Comparison of ENCODE assay signal across 7 mouse cellular contexts in genomic region chr2:25877736-25878268, GRCm38 (mm10). TPM values are rescaled to one million over a fixed set of nuclear protein-coding genes. Genes with fewer than 3 reads are reported as not detected.
DNase-seq lines count a peak whose midpoint lies in the region; ATAC-seq and TF ChIP-seq lines count a peak whose summit lies in the region.

No protein-coding gene starts in this region.

- H3K4me2 ChIP-seq in lung, embryonic 14.5 days, result peak overlapping the region; percentile 54
- peak overlapping the region; percentile 37 for H3K4me2 ChIP-seq in intestine, postnatal 0 days (replicated peaks; ENCODE audit: low read depth)

- H3K27ac ChIP-seq in lung, embryonic 14.5 days (ENCODE audit: low read depth), result no peak overlapping the region
- peak overlapping the region; percentile 22 for H3K27ac ChIP-seq in cortical plate, adult 2 months (ENCODE audit: insufficient read depth, low read length)
- no peak overlapping the region for H3K27ac ChIP-seq in intestine, postnatal 0 days (ENCODE audit: low read depth, low read length)
- peak overlapping the region; percentile 73 for H3K27ac ChIP-seq in olfactory bulb, adult 2 months (ENCODE audit: insufficient read depth, low read depth, low read length)

- H3K36me3 ChIP-seq in lung, embryonic 14.5 days (ENCODE audit: insufficient read depth), result no peaks in the 10 kb centered on the region
- no peaks in the 10 kb centered on the region for H3K36me3 ChIP-seq in intestine, postnatal 0 days (ENCODE audit: control insufficient read depth, insufficient read depth)

- peaks cover 31% of the 10 kb centered on the region for H3K27me3 ChIP-seq in lung, embryonic 14.5 days (ENCODE audit: insufficient read depth, low read length)
- H3K27me3 ChIP-seq in intestine, postnatal 0 days (replicated peaks; ENCODE audit: control insufficient read depth, insufficient read depth, low read length), result peaks cover 20% of the 10 kb centered on the region

- no peaks in the 10 kb centered on the region for H3K4me1 ChIP-seq in lung, embryonic 14.5 days (ENCODE audit: insufficient read depth)
- H3K4me1 ChIP-seq in cortical plate, adult 2 months (ENCODE audit: control insufficient read depth, insufficient read depth, low read length), result peaks cover 4% of the 10 kb centered on the region; the same call in 1 of the 2 replicates
- H3K4me1 ChIP-seq in intestine, postnatal 0 days (replicated peaks; ENCODE audit: control insufficient read depth, insufficient read depth, low read length), result no peaks in the 10 kb centered on the region
- peaks cover 25% of the 10 kb centered on the region for H3K4me1 ChIP-seq in olfactory bulb, adult 2 months (ENCODE audit: control insufficient read depth, insufficient read depth, low read length)

- 3% methylated on average over 44 of the region's 49 CpGs for WGBS in lung, embryonic 14.5 days
- 3% methylated on average over 46 of the region's 49 CpGs for WGBS in intestine, postnatal 0 days
- WGBS in olfactory bulb, adult 2 months, result 2% methylated on average over 49 of the region's 49 CpGs

- peak; percentile 60; the same call in 1 of the 2 replicates for TF ChIP-seq POLR2A in cortical plate, adult 2 months (IDR thresholded peaks at IDR 0.05; ENCODE audit: extremely low read depth, insufficient read depth, low read length)
- peak; percentile 66; the same call in 1 of the 2 replicates for TF ChIP-seq POLR2A in olfactory bulb, adult 2 months (IDR thresholded peaks at IDR 0.05; ENCODE audit: insufficient read depth, low read depth, low read length)

- TF ChIP-seq CTCF in lung, embryonic 14.5 days (IDR thresholded peaks at IDR 0.05; ENCODE audit: low read depth), result no peak
- TF ChIP-seq CTCF in cortical plate, adult 2 months (IDR thresholded peaks at IDR 0.05; ENCODE audit: extremely low read depth, insufficient read depth, low read length), result no peak
- TF ChIP-seq CTCF in intestine, postnatal 0 days (IDR thresholded peaks at IDR 0.05; ENCODE audit: low read depth), result no peak
- TF ChIP-seq CTCF in olfactory bulb, adult 2 months (IDR thresholded peaks at IDR 0.05; ENCODE audit: insufficient read depth, low read depth, low read length), result no peak

- no peaks in the 10 kb centered on the region for H3K9me3 ChIP-seq in lung, embryonic 14.5 days (ENCODE audit: low read depth, low read length)
- no peaks in the 10 kb centered on the region for H3K9me3 ChIP-seq in intestine, postnatal 0 days (ENCODE audit: control insufficient read depth)

- peak overlapping the region; percentile 19 for H3K4me3 ChIP-seq in lung, embryonic 14.5 days (ENCODE audit: low read depth, low read length)
- peak overlapping the region; percentile 40 for H3K4me3 ChIP-seq in cortical plate, adult 2 months (ENCODE audit: insufficient read depth, low read length)
- H3K4me3 ChIP-seq in intestine, postnatal 0 days (ENCODE audit: low read depth, low read length), result peak overlapping the region; percentile 11; the same call in 1 of the 2 replicates
- peak overlapping the region; percentile 82 for H3K4me3 ChIP-seq in olfactory bulb, adult 2 months (ENCODE audit: insufficient read depth, low read depth, low read length)

- DNase-seq in lung, embryonic 14.5 days, result no peak
- no peak for DNase-seq in lung, postnatal 36 days
- DNase-seq in urinary bladder, postnatal 25 days (ENCODE audit: low spot score), result no peak
- DNase-seq in urinary bladder, postnatal 36 days (ENCODE audit: low spot score in 2 of 2), result no peak

- H3K9ac ChIP-seq in lung, embryonic 14.5 days, result no peak overlapping the region
- H3K9ac ChIP-seq in intestine, postnatal 0 days (ENCODE audit: low read depth, low read length), result 0 out of 2 replicates have a peak overlapping the region, but pooled peaks have one; percentile 3

- no peak for ATAC-seq in lung, embryonic 14.5 days (ENCODE audit: insufficient read depth)
- no peak for ATAC-seq in intestine, postnatal 0 days

RNA-seq across cellular contexts. Expression of gene Kcnt1, which starts 14.3 kb away (rescaled TPM):
- polyA plus RNA-seq in lung, embryonic 14.5 days (2014; fragmentation: Nextera tagmentation; extraction: Ambion mirVana), result 0.14 and 0.22 TPM in 2 replicates
- 191 and 197 TPM in 2 replicates for polyA plus RNA-seq in cortical plate, adult 2 months (2012; rRNA removed)
- 0.18 TPM in 2 replicates for polyA plus RNA-seq in intestine, postnatal 0 days (2015; fragmentation: Nextera tagmentation; extraction: Ambion mirVana)
- 206 and 256 TPM in 2 replicates for polyA plus RNA-seq in olfactory bulb, adult 2 months (2012; ENCODE audit: insufficient read depth, insufficient read length, low replicate concordance, missing spikeins)

RNA-seq across cellular contexts. Expression of gene Sohlh1, which starts 30.8 kb away (rescaled TPM):
- not detected in 2 replicates for polyA plus RNA-seq in lung, embryonic 14.5 days (2014; fragmentation: Nextera tagmentation; extraction: Ambion mirVana)
- 0.08 TPM in 1 of 2 replicates, not detected in the other for polyA plus RNA-seq in cortical plate, adult 2 months (2012; rRNA removed)
- polyA plus RNA-seq in intestine, postnatal 0 days (2015; fragmentation: Nextera tagmentation; extraction: Ambion mirVana), result not detected in 2 replicates
- not detected in 2 replicates for polyA plus RNA-seq in olfactory bulb, adult 2 months (2012; ENCODE audit: insufficient read depth, insufficient read length, low replicate concordance, missing spikeins)

RNA-seq across cellular contexts. Expression of gene Lcn9, which starts 54.8 kb away (rescaled TPM):
- not detected in 2 replicates for polyA plus RNA-seq in lung, embryonic 14.5 days (2014; fragmentation: Nextera tagmentation; extraction: Ambion mirVana)
- not detected in 2 replicates for polyA plus RNA-seq in cortical plate, adult 2 months (2012; rRNA removed)
- polyA plus RNA-seq in intestine, postnatal 0 days (2015; fragmentation: Nextera tagmentation; extraction: Ambion mirVana), result not detected in 2 replicates
- polyA plus RNA-seq in olfactory bulb, adult 2 months (2012; ENCODE audit: insufficient read depth, insufficient read length, low replicate concordance, missing spikeins), result not detected in 2 replicates

Comparison
In these comparisons a context has a peak if more than half of its experiments do, and no peak if none do; other contexts are left out.
1. H3K27ac ChIP-seq: peak in cortical plate, adult 2 months (single experiment) and olfactory bulb, adult 2 months (single experiment); none in lung, embryonic 14.5 days (single experiment) and intestine, postnatal 0 days (single experiment).
2. H3K4me3 ChIP-seq: peak in every context shown above with its lines; median percentile 82 in olfactory bulb, adult 2 months; 40 in cortical plate, adult 2 months; 19 in lung, embryonic 14.5 days; 11 in intestine, postnatal 0 days.
3. RNA of gene Kcnt1, which starts 14.3 kb away (polyA plus RNA-seq): 206 to 256 TPM in olfactory bulb, adult 2 months and 191 to 197 TPM in cortical plate, adult 2 months; 0.14 to 0.22 TPM in lung, embryonic 14.5 days and 0.18 TPM in intestine, postnatal 0 days; every median in the first group is over 100 times any median in the second.